Mouse (Mus musculus): ENCODE measurements around the gene Glb1. TPM values are rescaled to one million over a fixed set of nuclear protein-coding genes. Genes with fewer than 3 reads are reported as not detected.

Glb1 gene
- polyA plus RNA-seq, 1 experiment from 2014 or later = 74.2 TPM

- Histone ChIP-seq H3K9ac (ENCODE audit: low read length) (no peak overlapping the region), H3K4me1 (ENCODE audit: control insufficient read depth, insufficient read depth, low read length) (no peaks in the 10 kb centered on the region), H3K4me3 (replicated peaks; ENCODE audit: low read length) (no peak overlapping the region), H3K36me3 (ENCODE audit: control insufficient read depth, insufficient read depth, low read length) (no peaks in the 10 kb centered on the region; the same call in 1 of the 2 replicates), H3K27me3 (ENCODE audit: control insufficient read depth, insufficient read depth, low read length) (no peaks in the 10 kb centered on the region), H3K9me3 (replicated peaks; ENCODE audit: control insufficient read depth, low read length) (no peaks in the 10 kb centered on the region; the same call in 1 of the 2 replicates), H3K4me2 (ENCODE audit: low read depth, low read length) (no peak overlapping the region), H3K27ac (ENCODE audit: low read length) (no peak overlapping the region)
- ATAC-seq (ENCODE audit: insufficient read depth, low FRiP score) = no peak
- 70% methylated on average over 6 of the region's 6 CpGs for WGBS
Measured at GRCm38 (mm10) chr9:114465442-114465841, 64.6 kb downstream of the Glb1 start.

- no peaks in the 10 kb centered on the region; the same call in 1 of the 2 replicates for H3K36me3 ChIP-seq (ENCODE audit: control insufficient read depth, insufficient read depth, low read length)
- no peaks in the 10 kb centered on the region for H3K4me1 ChIP-seq (ENCODE audit: control insufficient read depth, insufficient read depth, low read length)
- H3K27ac ChIP-seq (ENCODE audit: low read length) = no peak overlapping the region
- H3K4me2 ChIP-seq (ENCODE audit: low read depth, low read length) = no peak overlapping the region
- ATAC-seq (ENCODE audit: insufficient read depth, low FRiP score) = no peak
- H3K9me3 ChIP-seq (replicated peaks; ENCODE audit: control insufficient read depth, low read length) = no peaks in the 10 kb centered on the region; the same call in 1 of the 2 replicates
- H3K27me3 ChIP-seq (ENCODE audit: control insufficient read depth, insufficient read depth, low read length) = no peaks in the 10 kb centered on the region
- no peak overlapping the region for H3K4me3 ChIP-seq (replicated peaks; ENCODE audit: low read length)
- H3K9ac ChIP-seq (ENCODE audit: low read length) = no peak overlapping the region
- 67% methylated on average over 7 of the region's 7 CpGs for WGBS
Measured at GRCm38 (mm10) chr9:114466871-114467270, 66.0 kb downstream of the Glb1 start.

GRCm38 (mm10) chr9:114468217-114468616, 67.3 kb downstream of the Glb1 start:
- ATAC-seq (ENCODE audit: insufficient read depth, low FRiP score) = no peak
- no peak overlapping the region for H3K4me3 ChIP-seq (replicated peaks; ENCODE audit: low read length)
- WGBS = 75% methylated on average over 5 of the region's 5 CpGs

GRCm38 (mm10) chr9:114468701-114469100, 67.8 kb downstream of the Glb1 start:
- ATAC-seq (ENCODE audit: insufficient read depth, low FRiP score) = no peak
- H3K4me1 ChIP-seq (ENCODE audit: control insufficient read depth, insufficient read depth, low read length) = no peaks in the 10 kb centered on the region
- 93% methylated on average over 4 of the region's 4 CpGs for WGBS
- no peak overlapping the region for H3K27ac ChIP-seq (ENCODE audit: low read length)
- H3K36me3 ChIP-seq (ENCODE audit: control insufficient read depth, insufficient read depth, low read length) = no peaks in the 10 kb centered on the region
- H3K4me2 ChIP-seq (ENCODE audit: low read depth, low read length) = no peak overlapping the region
- H3K9ac ChIP-seq (ENCODE audit: low read length) = no peak overlapping the region
- no peaks in the 10 kb centered on the region for H3K27me3 ChIP-seq (ENCODE audit: control insufficient read depth, insufficient read depth, low read length)
- no peak overlapping the region for H3K4me3 ChIP-seq (replicated peaks; ENCODE audit: low read length)
- H3K9me3 ChIP-seq (replicated peaks; ENCODE audit: control insufficient read depth, low read length) = no peaks in the 10 kb centered on the region; the same call in 1 of the 2 replicates

More at GRCm38 (mm10) chr9:114468217-114468616, 67.3 kb downstream of the Glb1 start:
- Histone ChIP-seq H3K9me3 (replicated peaks; ENCODE audit: control insufficient read depth, low read length) (no peaks in the 10 kb centered on the region; the same call in 1 of the 2 replicates), H3K9ac (ENCODE audit: low read length) (no peak overlapping the region), H3K4me2 (ENCODE audit: low read depth, low read length) (no peak overlapping the region), H3K27ac (ENCODE audit: low read length) (no peak overlapping the region), H3K4me1 (ENCODE audit: control insufficient read depth, insufficient read depth, low read length) (no peaks in the 10 kb centered on the region), H3K27me3 (ENCODE audit: control insufficient read depth, insufficient read depth, low read length) (no peaks in the 10 kb centered on the region), H3K36me3 (ENCODE audit: control insufficient read depth, insufficient read depth, low read length) (no peaks in the 10 kb centered on the region)

- no peaks in the 10 kb centered on the region for H3K36me3 ChIP-seq (ENCODE audit: control insufficient read depth, insufficient read depth, low read length)
- WGBS = 70% methylated on average over 7 of the region's 7 CpGs
- no peaks in the 10 kb centered on the region for H3K4me1 ChIP-seq (ENCODE audit: control insufficient read depth, insufficient read depth, low read length)
- no peak overlapping the region for H3K4me2 ChIP-seq (ENCODE audit: low read depth, low read length)
- no peak overlapping the region for H3K4me3 ChIP-seq (replicated peaks; ENCODE audit: low read length)
- no peaks in the 10 kb centered on the region for H3K27me3 ChIP-seq (ENCODE audit: control insufficient read depth, insufficient read depth, low read length)
- no peaks in the 10 kb centered on the region; the same call in 1 of the 2 replicates for H3K9me3 ChIP-seq (replicated peaks; ENCODE audit: control insufficient read depth, low read length)
- ATAC-seq (ENCODE audit: insufficient read depth, low FRiP score) = no peak
- H3K27ac ChIP-seq (ENCODE audit: low read length) = no peak overlapping the region
- no peak overlapping the region for H3K9ac ChIP-seq (ENCODE audit: low read length)
Measured at GRCm38 (mm10) chr9:114471892-114472291, 71.0 kb downstream of the Glb1 start.

- H3K4me2 ChIP-seq (ENCODE audit: low read depth, low read length) = no peak overlapping the region
- no peaks in the 10 kb centered on the region for H3K9me3 ChIP-seq (replicated peaks; ENCODE audit: control insufficient read depth, low read length)
- H3K4me1 ChIP-seq (ENCODE audit: control insufficient read depth, insufficient read depth, low read length) = no peaks in the 10 kb centered on the region
- no peaks in the 10 kb centered on the region for H3K36me3 ChIP-seq (ENCODE audit: control insufficient read depth, insufficient read depth, low read length)
- no peaks in the 10 kb centered on the region for H3K27me3 ChIP-seq (ENCODE audit: control insufficient read depth, insufficient read depth, low read length)
- no peak overlapping the region for H3K27ac ChIP-seq (ENCODE audit: low read length)
- ATAC-seq (ENCODE audit: insufficient read depth, low FRiP score) = no peak
- no peak overlapping the region for H3K9ac ChIP-seq (ENCODE audit: low read length)
- 91% methylated on average over 9 of the region's 9 CpGs for WGBS
- H3K4me3 ChIP-seq (replicated peaks; ENCODE audit: low read length) = no peak overlapping the region
Measured at GRCm38 (mm10) chr9:114477019-114477418, 76.1 kb downstream of the Glb1 start.

GRCm38 (mm10) chr9:114480940-114481339, 80.1 kb downstream of the Glb1 start:
- no peak for ATAC-seq (ENCODE audit: insufficient read depth, low FRiP score)
- H3K4me1 ChIP-seq (ENCODE audit: control insufficient read depth, insufficient read depth, low read length) = no peaks in the 10 kb centered on the region
- no peak overlapping the region for H3K27ac ChIP-seq (ENCODE audit: low read length)
- no peak overlapping the region for H3K4me2 ChIP-seq (ENCODE audit: low read depth, low read length)
- H3K9ac ChIP-seq (ENCODE audit: low read length) = no peak overlapping the region
- no peaks in the 10 kb centered on the region for H3K36me3 ChIP-seq (ENCODE audit: control insufficient read depth, insufficient read depth, low read length)
- H3K9me3 ChIP-seq (replicated peaks; ENCODE audit: control insufficient read depth, low read length) = no peaks in the 10 kb centered on the region
- H3K27me3 ChIP-seq (ENCODE audit: control insufficient read depth, insufficient read depth, low read length) = no peaks in the 10 kb centered on the region
- H3K4me3 ChIP-seq (replicated peaks; ENCODE audit: low read length) = no peak overlapping the region
- 73% methylated on average over 3 of the region's 3 CpGs for WGBS

GRCm38 (mm10) chr9:114484771-114485170, 83.9 kb downstream of the Glb1 start:
- no peak overlapping the region for H3K4me2 ChIP-seq (ENCODE audit: low read depth, low read length)
- 69% methylated on average over 5 of the region's 5 CpGs for WGBS

GRCm38 (mm10) chr9:114486808-114487207, 85.9 kb downstream of the Glb1 start:
- H3K27me3 ChIP-seq (ENCODE audit: control insufficient read depth, insufficient read depth, low read length) = no peaks in the 10 kb centered on the region
- H3K9me3 ChIP-seq (replicated peaks; ENCODE audit: control insufficient read depth, low read length) = no peaks in the 10 kb centered on the region
- no peaks in the 10 kb centered on the region for H3K36me3 ChIP-seq (ENCODE audit: control insufficient read depth, insufficient read depth, low read length)
- no peaks in the 10 kb centered on the region for H3K4me1 ChIP-seq (ENCODE audit: control insufficient read depth, insufficient read depth, low read length)
- no peak for ATAC-seq (ENCODE audit: insufficient read depth, low FRiP score)
- H3K4me3 ChIP-seq (replicated peaks; ENCODE audit: low read length) = no peak overlapping the region
- no peak overlapping the region for H3K27ac ChIP-seq (ENCODE audit: low read length)
- WGBS = 70% methylated on average over 4 of the region's 4 CpGs
- no peak overlapping the region for H3K4me2 ChIP-seq (ENCODE audit: low read depth, low read length)
- no peak overlapping the region for H3K9ac ChIP-seq (ENCODE audit: low read length)

More at GRCm38 (mm10) chr9:114484771-114485170, 83.9 kb downstream of the Glb1 start:
- Histone ChIP-seq H3K4me1 (ENCODE audit: control insufficient read depth, insufficient read depth, low read length) (no peaks in the 10 kb centered on the region), H3K4me3 (replicated peaks; ENCODE audit: low read length) (no peak overlapping the region), H3K27me3 (ENCODE audit: control insufficient read depth, insufficient read depth, low read length) (no peaks in the 10 kb centered on the region), H3K9me3 (replicated peaks; ENCODE audit: control insufficient read depth, low read length) (no peaks in the 10 kb centered on the region), H3K27ac (ENCODE audit: low read length) (no peak overlapping the region), H3K9ac (ENCODE audit: low read length) (no peak overlapping the region), H3K36me3 (ENCODE audit: control insufficient read depth, insufficient read depth, low read length) (no peaks in the 10 kb centered on the region)
- ATAC-seq (ENCODE audit: insufficient read depth, low FRiP score) = no peak

Measured in stomach, embryonic 16.5 days (tissue).